Mouse (Mus musculus): ENCODE data around the gene Ralgapb.
A peak's percentile ranks its signal among the peaks of the same experiment; 100 is the strongest.

The Ralgapb gene

DNA sequence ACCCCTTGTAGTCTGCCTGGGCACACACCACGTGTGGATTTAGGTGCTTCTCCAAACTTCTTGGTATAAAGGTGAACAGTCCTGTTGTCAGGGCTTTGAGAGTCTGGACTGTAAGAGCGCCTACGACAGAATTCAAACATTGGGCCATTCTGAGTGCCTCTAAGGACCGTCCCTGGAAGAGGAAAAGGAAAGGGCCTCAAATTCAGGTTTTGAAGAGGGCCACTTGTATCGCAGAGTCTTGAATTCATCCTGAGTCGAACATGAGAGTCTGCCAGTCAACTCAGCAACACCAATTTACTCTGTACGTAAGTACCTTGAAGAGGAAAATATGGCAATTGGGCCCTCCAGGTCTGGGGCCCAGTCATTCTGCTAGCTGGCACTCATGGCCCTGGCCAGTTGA lies 6.7 kb upstream of the Ralgapb start:
- DNase-seq (ENCODE audit: low spot score) = no peak

DNA sequence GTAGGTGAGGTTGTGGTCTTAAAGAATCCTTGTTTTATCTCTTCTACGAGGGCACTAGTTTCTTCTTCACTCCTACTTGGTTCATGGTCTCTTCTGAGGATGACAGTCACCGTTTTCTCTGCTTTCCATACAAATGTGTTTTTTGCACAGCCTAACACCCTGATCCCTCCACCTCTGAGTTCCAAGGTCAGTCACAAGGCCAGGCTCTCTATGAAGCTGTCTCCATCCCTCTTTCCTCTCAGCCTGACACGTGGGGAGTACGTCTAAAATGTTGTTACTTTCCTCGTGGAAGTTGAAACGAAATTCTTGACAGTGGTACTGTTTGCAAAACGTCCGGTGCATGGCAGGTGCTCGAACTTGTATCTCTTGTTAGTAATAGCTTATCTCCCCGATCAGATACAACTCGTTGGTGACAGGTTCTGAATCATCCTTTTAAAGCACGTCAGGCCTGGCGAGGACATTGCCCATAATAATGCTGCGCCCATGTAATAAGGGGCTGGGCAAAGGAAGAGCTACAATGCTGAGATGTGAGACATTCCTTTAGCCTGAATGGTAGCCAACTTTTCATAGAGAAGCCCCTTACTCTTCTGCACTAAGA lies 552 bp upstream of the Ralgapb start:
- DNase-seq (ENCODE audit: low spot score) = no peak

DNA sequence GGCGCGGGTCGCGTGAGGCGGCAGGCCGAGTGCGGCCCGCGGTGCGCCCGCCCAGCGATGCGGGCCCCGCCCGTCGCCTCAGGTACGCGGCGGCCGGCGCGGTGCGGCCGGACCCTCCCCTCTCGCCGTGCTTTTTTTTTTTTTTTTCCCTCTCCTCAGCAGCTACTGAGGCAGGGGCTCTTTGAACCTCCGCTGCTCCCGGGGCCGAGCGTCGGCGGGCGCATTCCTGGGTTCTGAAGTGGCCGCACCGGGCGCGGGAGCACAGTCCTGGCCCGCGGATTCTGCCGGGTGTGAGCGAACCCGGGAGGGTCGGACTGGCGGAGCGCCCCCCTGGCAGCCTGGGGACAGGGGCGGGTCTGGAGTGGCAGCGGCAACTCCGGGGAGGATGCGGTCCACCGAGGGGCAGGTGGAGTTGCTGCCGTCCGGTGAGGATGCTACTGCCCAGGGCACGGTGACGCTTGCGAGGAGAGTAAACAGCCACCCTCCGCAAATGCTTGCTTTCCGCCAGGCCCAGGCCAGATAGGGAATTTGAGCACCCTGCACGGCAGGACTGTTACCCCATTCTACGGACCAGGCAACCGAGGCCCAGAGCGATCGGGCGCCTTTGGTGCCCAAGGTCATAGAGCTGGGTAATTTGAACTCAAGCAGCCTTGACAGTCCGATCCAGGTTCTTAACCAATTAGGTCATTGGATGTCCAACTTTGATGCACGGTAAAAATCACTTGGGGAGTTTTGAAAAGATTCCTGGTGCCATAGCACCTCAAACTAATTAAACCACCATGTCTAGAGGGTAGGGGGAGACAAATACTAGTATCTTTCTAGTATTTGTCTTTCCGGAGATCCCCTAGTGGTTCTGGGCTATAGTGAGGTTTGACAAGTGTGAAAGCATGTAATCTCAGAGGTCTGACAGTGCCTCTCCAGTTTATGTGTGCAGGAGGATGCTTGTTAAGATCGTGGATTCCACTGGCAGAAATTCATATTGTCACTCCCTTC lies 670 bp downstream of the Ralgapb start:
- peak; percentile 15 for DNase-seq (ENCODE audit: low spot score)

DNA sequence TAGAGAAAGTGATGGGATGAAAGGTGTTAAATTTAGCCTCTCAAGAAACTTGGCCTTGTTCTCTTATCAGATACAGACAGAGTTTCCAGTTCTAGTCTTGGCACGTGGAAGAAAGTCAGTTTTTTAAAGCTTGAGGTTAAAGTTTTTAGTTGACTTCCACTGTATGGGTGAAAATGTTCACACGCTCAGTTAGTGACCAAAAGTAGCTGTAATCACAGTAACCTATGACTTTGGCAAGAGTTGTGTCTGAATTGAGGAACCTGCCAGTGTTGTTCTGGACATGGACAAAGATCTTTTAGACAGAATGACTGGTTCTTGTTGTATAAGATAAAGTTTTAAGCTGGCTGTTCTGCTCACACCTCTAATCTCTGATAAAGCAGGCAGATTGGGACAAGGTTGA lies 3.6 kb downstream of the Ralgapb start:
- DNase-seq (ENCODE audit: low spot score) = no peak

DNA sequence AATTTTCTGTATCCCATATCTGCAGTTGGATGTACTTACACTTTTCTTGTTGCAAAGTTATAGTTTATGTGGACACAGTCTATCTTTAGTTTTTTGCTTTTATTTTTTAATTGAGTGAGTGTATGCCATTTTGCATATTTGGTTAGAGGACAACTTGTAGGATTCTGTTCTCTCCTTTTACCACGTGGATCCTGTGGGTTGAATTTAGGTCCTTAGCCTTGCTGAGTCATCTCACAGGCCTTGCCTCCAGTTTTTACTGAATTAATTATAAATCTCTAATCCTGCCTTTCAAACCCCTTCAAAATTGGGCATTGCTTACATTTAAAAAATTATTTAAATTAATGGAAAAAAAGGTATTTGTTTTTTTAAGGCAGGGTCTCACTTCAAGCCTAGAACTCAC lies 6.2 kb downstream of the Ralgapb start:
- DNase-seq (ENCODE audit: low spot score) = no peak

DNA sequence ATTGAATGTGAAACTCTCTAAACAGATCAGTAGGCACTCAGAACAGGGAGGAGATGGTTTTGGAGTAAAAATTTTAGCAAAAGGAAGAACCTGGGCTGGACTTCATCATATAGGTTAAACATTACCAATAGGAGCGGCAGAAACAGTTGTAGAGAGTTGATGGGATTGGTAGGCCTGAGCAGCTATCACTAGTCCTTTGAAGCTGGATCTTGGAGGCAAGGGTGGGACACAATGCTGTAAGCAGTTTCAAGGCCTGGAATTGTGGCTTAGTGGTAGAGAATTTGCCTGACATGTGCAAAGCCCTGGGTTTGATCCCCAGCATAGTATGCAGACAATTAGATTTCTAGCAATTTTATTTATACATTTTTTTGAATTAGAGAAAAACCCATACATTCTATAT lies 9.0 kb downstream of the Ralgapb start:
- no peak for DNase-seq (ENCODE audit: low spot score)

DNA sequence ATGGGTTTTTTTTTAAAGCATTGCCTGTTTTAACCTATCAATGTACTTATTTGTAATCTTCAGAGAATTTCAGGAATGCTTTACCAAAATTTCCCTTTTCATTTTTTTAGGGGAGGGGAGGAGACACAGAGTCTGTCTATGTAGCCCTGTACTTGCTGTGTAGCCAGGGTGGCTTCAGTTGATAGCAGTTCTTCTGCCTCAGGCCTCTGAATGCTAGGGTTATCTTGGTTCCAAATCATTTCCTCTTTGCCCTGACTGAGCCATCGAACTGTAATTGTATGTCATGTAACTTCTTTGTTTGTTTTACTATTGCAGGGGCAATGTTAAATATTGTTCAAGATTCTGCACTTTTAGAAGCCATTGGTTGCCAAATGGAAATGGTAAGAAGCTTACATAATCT lies 36.2 kb downstream of the Ralgapb start:
- DNase-seq (ENCODE audit: low spot score) = no peak

DNA sequence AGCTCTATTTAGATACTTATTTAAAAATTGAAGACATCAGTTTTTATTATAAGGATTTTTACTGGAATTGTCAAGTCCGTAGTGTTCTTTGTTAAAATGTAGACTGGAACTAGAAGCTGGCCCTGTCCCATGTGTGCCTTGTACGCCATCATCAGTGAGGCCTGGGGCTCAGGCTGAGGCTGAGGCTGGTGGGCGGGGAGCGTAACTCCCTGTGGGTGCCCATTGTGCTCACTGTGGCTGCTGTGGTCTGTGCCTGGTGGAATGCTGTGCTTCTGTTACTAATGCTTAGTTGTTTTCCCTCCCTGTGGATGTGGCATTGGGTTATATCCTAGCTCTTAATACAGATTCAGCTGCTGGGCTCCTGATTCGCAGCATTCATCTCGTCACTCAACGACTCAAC lies 40.2 kb downstream of the Ralgapb start:
- no peak for DNase-seq (ENCODE audit: low spot score)

DNA sequence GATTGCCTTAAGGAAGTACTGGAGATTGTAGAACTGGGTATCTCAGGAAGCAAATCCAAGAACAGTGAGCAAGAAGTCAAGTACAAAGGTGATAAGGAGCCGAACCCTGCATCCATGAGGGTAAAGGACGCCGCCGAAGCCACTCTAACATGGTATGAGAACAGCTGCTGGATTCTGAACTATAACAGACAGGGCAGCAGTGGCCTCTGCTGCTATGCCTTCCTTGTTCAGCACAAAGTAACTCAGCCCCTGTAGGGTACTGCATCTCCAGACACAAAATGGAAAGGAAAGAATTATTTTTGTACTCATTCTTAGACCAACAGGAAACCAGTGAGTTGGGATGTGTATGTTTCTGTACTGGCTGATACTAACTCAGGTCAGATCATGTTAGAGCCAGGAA lies 46.8 kb downstream of the Ralgapb start:
- no peak for DNase-seq (ENCODE audit: low spot score)

DNA sequence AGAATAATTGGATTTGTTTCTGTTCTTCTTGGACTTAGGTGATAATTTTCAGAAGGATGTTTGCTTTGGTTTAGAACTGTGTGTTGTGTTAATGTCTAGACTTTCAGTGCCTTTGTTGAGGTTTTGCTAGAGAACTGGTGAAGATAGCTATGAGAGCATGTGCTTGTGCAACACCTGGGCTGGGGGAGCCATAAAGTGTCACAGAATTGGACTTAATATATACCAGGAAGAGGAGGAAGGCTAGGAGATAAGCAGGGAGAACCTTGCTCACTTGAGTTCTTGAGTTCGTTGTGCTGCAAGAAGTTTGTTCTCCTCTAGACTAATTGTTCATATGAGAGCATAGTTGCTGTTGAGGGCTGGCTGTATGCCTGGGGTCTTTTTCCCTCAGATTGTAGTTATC lies 48.0 kb downstream of the Ralgapb start:
- no peak for DNase-seq (ENCODE audit: low spot score)

DNA sequence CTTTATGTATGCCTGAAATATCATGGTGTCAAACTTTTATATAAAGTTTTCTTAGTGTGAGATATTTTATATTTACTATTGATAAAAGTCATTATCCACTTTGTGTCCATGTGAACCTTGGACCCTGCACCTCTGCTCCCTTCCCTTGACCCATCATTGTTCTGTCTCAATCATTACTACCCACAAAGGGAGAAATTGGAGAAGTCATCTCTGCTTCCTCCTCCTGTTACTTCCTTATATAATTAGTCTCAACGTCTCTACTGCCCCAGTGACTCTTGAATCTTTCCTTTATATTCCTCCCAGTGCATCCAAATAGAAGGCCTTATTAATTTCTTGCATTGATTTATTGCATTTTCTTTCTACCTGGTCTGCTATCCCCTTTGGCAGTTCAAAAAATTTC lies 52.8 kb downstream of the Ralgapb start:
- DNase-seq (ENCODE audit: low spot score) = no peak

DNA sequence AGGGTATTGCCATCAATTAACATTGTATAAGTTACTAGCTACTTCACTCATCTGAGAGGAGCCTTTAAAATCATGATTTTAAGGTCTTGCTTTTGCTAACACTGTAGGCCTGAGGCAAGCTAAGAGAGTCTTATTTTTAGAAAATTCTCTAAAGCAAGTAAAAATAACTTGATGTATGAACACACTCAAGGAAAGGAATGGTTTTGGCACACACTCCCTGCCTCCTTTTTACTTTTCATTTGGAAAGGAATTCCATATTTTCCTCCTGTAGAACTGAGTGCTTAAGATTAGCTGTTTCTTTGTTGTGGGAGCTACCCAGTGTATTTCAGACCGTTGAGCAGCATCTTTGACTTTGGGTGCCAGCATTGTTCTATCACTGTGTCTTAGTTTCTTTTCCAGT lies 64.5 kb downstream of the Ralgapb start:
- no peak for DNase-seq (ENCODE audit: low spot score)

DNA sequence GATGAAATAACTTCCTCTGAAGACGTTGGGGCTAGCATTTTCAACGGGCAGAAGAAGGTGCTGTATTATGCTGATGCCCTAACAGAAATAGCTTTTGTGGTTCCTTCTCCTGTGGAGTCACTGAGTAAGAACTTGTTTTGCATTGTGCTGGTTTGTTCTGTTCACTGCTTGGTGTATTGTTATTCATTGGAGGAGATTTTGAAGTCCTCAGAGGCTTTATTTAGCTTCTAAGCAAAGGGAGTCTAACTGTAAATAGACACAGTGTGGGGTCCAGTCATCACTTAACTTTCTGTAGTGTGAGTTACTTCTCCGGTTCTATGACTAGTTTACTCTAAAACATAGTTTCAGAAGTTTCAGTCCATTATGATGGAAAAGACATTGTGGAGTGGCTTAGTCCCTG lies 68.0 kb downstream of the Ralgapb start:
- DNase-seq (ENCODE audit: low spot score) = no peak

DNA sequence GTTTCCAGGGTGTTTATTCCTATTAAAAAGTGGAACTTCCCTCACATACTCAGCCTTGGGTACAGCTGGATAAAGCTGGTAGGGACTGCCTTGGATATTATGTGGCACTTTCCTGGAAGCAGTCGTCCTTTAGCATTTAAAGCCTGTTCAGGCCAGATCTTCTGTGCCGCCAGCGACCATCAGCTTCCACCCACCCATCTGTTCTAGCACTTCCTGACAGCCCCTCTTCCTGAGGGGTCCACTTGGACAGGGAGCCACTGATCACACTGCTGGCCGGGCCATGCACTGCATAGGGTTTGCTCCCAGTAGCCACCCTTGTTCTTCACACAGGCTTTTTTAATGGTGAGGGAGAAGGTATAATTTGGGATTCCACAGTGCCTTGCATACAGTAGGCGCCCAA lies 88.8 kb downstream of the Ralgapb start:
- DNase-seq (ENCODE audit: low spot score) = no peak

DNA sequence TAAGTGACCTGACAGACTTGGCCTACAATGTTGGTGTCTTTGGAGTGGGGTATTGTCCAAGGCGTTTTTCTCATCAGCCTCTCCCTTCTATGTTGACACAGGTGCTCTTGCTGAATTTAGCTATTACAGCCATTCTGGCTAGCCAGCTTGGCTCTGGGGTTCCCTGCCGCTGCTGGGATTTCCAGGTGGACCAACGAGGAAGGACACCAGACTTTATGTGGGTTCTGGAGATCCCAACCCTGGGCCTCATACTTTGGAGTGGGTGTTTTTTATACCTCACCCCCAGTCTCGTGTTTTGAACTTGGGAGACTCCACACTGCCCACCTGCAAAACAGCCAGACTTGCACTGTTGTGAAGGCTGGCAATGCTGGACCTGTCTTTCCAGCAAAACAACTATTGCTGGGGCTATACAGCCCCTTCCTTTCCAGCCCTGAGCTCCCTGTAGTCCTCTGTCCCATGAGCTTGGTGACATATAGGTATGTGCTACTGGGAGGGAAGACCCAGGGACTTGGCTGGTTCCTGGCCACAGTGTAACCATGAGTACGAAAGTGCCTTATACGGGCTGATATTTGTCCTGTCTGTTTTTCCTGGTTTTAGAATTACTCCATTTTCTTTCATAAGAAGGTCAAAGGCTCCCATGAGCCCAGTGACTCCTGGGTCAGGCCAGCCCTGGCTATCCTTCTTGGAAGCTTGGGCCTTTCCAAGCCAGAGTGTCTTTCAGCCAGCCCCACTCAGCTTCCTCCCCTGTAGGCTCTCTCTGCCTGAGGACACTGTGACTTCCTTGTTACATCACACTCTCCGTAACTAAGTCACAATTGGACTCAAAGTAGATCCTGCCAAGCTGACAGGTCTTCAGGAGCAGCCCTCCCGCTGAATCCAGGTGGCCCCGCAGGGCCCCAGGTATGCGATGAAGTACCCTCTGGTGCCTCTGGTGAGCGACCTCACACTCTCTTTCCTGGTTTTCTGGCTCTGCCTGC lies 92.5 kb downstream of the Ralgapb start, which contains the start of gene Adig:
Gene Adig (plus strand): TSS at position 777 of the 977 bp plus-strand sequence.
- DNase-seq (ENCODE audit: low spot score) = no peak

DNA sequence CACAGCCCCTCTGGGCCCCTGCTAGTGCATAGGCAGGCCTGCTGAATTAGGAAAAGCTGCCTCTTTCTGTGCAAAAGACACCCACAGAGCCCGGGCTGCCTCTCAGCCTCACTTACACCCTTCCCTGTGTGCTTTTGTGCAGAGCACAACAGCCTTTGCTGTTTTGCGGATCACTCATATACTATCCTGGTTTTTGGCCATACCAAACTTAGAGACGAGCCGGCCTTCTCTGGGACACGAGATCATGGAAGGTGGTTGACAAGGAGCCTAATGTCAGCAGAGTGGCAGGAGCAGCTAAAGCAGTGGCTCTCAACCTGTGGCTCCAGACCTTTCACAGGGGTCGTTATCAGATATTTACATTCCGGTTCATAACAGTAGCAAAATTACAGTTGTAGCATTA lies 93.6 kb downstream of the Ralgapb start:
- no peak for DNase-seq (ENCODE audit: low spot score)

DNA sequence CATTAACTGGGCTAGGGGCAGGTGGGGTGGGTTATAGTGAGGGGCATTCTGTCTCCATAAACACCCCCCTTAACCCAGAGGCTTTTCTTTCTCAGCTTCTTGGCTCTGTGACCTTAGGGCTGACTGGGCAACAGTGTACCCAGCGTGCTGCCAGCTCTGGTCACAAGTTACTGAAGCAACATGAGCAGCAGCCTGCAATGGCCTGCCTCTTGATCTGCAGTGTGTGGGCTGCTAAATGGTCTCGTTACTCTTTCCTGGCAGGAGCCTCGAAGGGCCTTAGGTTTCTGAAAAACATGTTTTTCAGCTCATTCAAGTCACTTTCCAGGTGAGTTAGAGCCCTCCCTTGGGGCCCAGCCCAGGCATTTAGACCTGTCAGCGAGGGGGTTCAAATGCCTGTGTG lies 94.0 kb downstream of the Ralgapb start:
- no peak for DNase-seq (ENCODE audit: low spot score)

DNA sequence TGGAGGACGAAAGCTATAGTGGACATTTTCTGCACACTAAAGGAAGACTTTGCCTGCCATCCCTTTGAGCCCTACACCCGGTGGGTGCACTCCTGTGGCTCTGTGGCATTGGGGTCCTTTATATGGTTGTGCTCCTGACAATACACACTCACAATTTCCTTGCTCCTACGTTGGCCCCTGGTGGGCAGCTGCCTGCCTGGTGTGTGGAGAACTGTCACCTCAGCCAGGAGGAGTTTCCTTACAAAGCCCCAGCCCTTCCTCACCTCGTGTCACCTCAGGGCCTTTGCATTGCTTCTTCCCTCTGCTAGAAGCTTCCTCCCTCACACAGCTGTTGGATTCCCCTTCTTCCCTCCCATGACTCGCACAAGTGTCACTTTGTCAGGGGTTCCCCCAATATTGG lies 96.8 kb downstream of the Ralgapb start:
- no peak for DNase-seq (ENCODE audit: low spot score)

DNA sequence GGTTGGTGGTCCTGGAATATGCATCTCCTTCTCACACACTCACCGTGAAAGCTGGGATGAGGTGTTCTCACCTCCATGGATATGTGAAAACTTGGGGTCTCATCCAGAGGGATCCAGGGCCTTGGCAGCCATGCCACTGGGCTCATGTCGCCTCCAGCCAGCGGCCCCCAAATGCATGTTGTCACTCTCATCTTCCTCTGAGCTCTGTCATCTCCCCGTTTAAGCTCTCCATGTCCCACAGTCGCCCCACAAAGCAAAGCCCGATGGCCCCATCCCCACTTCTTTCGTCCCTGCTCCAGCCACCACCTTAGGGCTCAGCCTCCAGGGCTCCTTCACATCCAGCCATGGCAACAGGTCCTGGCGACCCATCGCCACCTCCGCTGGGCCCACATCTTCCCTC lies 97.4 kb downstream of the Ralgapb start:
- no peak for DNase-seq (ENCODE audit: low spot score)

DNA sequence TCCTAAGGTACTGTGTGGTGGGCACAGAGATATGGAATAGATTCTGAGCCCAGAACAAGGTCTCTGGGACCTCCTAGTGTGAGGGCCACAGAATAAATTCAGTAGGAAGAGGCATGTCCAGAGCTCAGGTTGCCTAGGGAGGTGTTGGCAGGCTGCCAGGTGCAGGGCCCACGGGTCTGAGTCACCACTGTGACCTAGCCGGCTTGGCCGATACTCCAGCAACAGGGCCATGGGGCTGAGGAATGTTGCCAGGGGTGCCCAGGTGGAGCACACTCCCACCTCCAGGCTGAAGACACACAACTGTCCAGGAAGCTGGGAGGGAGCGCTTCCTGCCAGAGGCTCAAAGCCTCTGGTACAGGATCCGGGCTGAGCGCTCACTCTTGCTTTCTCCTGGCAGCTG lies 101.0 kb downstream of the Ralgapb start:
- DNase-seq (ENCODE audit: low spot score) = no peak

DNA sequence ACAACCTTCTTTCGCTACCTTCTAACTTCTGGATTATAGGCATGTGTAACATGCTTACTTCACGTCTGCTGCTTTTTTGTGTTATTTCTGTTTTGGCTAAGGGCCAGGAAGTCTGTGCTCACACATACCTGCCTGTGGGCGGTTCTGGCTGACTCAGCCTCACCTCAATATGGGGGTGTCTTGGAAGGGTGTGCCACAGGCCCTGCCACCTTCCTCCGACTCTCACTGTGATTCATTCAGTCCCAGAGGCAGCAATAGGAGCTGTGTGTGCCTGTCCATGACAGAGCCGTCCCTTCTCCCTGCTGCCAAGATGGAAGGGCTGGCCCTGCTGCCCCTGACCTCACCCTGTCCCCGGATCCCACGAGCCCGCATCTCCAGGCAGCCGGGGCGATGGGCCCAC lies 102.9 kb downstream of the Ralgapb start, which contains the start of gene Arhgap40:
Gene Arhgap40 (plus strand): TSS at position 269 of the 400 bp plus-strand sequence.
- DNase-seq (ENCODE audit: low spot score) = no peak

DNA sequence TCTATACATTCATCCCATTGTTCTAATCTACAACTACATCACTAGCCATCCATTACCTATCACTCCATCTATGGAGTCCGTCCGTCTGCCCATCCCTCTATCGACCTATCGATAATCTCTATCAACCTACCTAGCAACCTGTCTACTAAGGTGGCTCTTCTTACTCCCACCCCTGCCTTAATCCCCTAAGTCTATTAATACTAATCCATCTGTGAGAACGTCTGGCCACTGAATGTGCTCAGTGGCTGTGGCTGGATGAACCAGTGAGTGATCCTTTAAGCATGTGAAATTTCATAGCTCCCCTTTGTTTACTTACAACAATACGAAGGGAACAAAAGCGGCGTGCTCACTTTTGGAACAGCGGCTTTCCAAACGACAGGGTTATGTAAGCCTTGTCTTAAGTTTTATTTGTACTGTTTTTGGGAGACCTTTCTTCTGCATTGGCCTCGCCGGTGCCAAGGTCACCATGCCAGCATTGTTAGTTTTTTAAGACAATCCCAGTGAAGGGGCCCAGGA lies 104.2 kb downstream of the Ralgapb start:
- no peak for DNase-seq (ENCODE audit: low spot score)

All from embryo, embryonic 10.5 days (tissue).